Mouse (Mus musculus) megakaryocyte, adult 5-6 weeks (primary cell): ENCODE measurements at regions not wholly inside any gene's neighbourhood (a gene's known extent, or its start where the extent isn't known, plus 50 kb on each side); places are given as distances from the start of the nearest gene placed in this dataset.

Source experiments
- ATAC-seq: 2 replicates; pipeline ENCODE4 v1.8.0; 2016; ENCODE audit warnings: mild to moderate bottlenecking, inconsistent platforms; ENCODE audit not compliant: poor library complexity, severe bottlenecking

- peak; percentile 67 for ATAC-seq
Observed at GRCm38 (mm10) chr15:19778651-19779050, 670.4 kb upstream of the Cdh12 start.

GRCm38 (mm10) chr15:19783883-19784282 lies 665.2 kb upstream of the Cdh12 start:
- no peak for ATAC-seq

DNA sequence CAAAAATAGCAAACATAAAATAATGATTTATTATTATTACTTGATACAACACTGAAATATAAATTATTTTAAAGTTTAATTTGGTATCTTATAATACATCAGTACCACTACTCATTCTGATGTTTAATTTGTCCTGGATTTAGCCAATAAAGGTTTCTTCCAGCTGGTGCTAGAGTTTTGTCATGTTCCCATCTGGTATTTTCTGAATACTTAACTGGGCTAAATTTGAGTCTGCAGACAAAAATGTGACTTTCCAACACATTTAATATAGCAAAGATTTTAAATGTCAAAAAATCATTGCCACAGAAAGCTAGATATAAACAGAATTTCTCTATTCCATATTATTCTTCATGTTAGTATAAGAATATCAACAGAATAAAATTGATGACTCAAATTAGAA lies 642.1 kb upstream of the Cdh12 start:
- ATAC-seq: no peak

GRCm38 (mm10) chr15:19813647-19814046 lies 635.4 kb upstream of the Cdh12 start:
- no peak for ATAC-seq

DNA sequence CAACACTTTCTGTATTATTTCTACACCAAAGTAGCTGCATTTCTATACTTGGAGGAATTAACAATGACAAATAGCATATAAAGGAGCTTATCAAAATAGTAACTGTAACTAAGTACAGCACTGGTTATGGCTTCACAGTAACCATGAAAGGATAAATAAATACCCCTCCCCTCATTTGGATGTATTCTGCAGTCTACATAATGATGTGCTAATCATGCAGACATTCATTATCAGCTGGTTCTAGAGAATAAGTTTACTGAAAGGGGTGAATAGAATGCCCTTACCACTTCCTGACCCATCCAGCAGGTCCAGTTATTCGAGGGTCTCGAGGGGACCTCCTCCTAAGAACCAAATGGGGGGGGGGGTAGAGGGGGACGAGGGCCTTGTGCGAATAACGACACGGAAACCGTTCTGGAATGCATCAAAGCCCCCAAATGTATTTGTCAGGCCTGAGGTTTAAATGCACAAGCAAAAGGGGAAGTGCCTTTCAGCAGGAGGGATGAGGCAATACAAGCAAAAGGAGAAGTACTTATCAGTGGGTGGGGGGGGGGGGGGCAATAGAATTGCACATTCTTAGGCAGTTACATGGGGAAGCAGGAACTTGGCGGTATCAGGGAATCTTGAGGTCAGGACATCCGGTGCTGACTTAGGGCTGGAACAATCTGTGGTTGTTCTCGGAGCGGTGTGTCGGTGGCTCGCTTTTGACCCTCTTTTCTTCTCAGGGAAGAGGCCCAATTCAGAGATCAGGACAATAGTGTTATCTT lies 592.0 kb upstream of the Cdh12 start:
- ATAC-seq: peak; percentile 50

DNA sequence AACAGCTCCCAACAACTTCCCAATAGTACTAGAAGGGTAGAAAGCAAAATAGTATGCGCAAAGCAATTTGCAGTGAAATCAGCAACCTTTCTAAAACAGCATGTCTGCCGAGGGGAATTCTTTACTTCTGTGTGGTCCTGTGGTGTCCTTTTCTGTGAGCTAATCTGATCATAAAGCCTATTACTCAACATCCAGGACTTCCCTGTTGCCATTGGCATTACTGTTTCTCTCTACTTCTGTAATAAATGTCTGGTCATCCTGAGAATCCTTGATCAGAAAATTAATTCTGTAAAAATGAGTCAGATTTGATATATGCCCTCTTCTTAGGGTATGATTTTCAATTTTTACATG lies 591.4 kb upstream of the Cdh12 start:
- ATAC-seq: peak; percentile 98

DNA sequence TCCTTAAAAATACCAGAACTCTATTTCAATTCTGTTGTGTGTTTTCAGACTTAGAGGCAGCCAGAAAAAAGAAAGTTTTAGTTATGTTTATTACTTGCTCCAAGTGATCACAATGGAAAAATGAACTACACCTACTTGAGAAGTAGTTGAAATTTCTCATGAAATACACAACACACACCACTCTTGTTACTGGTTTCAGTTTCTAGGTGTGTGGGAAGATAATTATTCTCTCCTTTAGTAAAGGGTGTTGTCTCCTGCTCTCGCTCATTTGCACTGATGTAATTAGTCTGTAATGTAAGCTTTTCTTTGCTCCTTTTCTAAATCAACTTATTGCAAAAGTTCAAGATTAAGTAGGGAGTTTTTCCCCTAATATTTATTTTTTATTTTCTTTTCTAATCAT lies 590.4 kb upstream of the Cdh12 start:
- ATAC-seq: no peak

DNA sequence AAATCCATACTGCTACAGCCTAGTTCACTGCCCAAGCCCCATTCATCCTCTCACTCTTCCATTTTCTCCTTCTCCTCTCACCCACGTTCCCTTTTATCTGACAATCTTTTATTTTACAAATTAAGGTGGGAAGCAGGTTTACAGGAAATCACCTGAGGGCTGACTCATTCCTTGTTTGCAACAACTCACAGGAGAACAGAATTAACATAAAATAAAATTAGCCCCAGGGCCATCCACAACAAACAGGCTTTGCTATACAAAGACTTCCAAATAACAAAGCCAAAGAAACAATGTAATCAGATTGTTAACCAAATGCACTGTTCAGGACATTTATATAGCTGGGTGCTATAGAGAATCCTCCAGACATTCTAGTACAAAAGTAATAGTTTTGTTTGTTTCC lies 585.1 kb upstream of the Cdh12 start:
- no peak for ATAC-seq

GRCm38 (mm10) chr15:19866559-19866958 lies 582.5 kb upstream of the Cdh12 start:
- no peak for ATAC-seq

DNA sequence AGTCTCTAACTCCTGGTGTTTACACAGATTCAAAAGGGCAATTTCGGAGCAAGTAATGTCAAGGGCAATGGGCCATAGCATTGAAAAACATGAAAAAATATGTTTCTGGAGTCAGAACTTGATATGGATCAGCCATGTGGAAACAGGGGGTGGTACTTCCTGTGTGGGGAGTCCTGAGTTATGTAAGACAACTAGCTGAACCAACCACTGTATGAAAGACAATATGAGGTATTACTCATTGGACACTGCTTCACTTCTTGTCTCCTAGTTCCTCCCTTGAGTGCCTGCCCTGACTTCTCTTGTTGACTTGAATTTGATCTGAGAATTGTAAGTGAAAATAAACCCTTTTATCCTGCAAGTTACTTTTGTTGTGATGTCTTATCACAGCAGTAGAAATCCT lies 580.0 kb upstream of the Cdh12 start:
- ATAC-seq: peak; percentile 51

- ATAC-seq: no peak
Observed at GRCm38 (mm10) chr15:19872611-19873010, 576.5 kb upstream of the Cdh12 start.
